Mouse (Mus musculus) megakaryocyte progenitor cell, adult 5-6 weeks (primary cell): ENCODE results near the gene 1700030K09Rik. TPM values are rescaled to one million over a fixed set of nuclear protein-coding genes. Genes with fewer than 3 reads are reported as not detected.

ENCODE experiments used
- ATAC-seq: replicated peaks from 2 replicates; pipeline ENCODE4 v1.8.0; 2016; ENCODE audit warnings: mild to moderate bottlenecking, moderate TSS enrichment, inconsistent platforms; ENCODE audit not compliant: poor library complexity
- total RNA-seq, 2 experiments: library from RNA; stranded (forward) in 1 of 2; stranded (reverse) in 1 of 2; fragments of 157-497, 149-512 nt in 1 of 2; fragments of 200-1000 nt in 1 of 2; gene quantifications; 2 replicates each; pipeline versions ENCODE4 v1.2.3 to v1.2.4; 2015 to 2017

The 1700030K09Rik gene
- total RNA-seq, 2 experiments from 2014 or later, result 3.3 to 6.5 TPM

- no peak for ATAC-seq
Measured at GRCm38 (mm10) chr8:72458457-72458856, 14.8 kb downstream of the 1700030K09Rik start.

GRCm38 (mm10) chr8:72459881-72460533, 16.3 kb downstream of the 1700030K09Rik start:
- ATAC-seq, result no peak

- no peak for ATAC-seq
Measured at GRCm38 (mm10) chr8:72464211-72464610, 20.5 kb downstream of the 1700030K09Rik start.

- ATAC-seq, result no peak
Measured at GRCm38 (mm10) chr8:72469243-72469642, 25.6 kb downstream of the 1700030K09Rik start.

- no peak for ATAC-seq
Measured at GRCm38 (mm10) chr8:72469984-72470383, 26.3 kb downstream of the 1700030K09Rik start.

- ATAC-seq, result no peak
Measured at GRCm38 (mm10) chr8:72470684-72471083, 27.0 kb downstream of the 1700030K09Rik start.

GRCm38 (mm10) chr8:72474826-72475546, 31.3 kb downstream of the 1700030K09Rik start, which contains the start of gene Cherp:
Gene Cherp, minus strand, starts transcription at chr8:72475226.
- ATAC-seq, result peak; percentile 92

- ATAC-seq, result peak; percentile 84
Measured at GRCm38 (mm10) chr8:72485456-72486199, 41.9 kb downstream of the 1700030K09Rik start.

GRCm38 (mm10) chr8:72487014-72487413, 43.3 kb downstream of the 1700030K09Rik start:
- peak; percentile 47 for ATAC-seq

GRCm38 (mm10) chr8:72491017-72491416, 47.3 kb downstream of the 1700030K09Rik start:
- no peak for ATAC-seq

GRCm38 (mm10) chr8:72491680-72492621, 48.3 kb downstream of the 1700030K09Rik start, which contains the start of gene Slc35e1:
Gene Slc35e1, minus strand, starts transcription at chr8:72492614.
- peak; percentile 26 for ATAC-seq

GRCm38 (mm10) chr8:72492622-72493081, 49.0 kb downstream of the 1700030K09Rik start:
- ATAC-seq, result peak; percentile 88

- no peak for ATAC-seq
Measured at GRCm38 (mm10) chr8:72493381-72493780, 49.7 kb downstream of the 1700030K09Rik start.

GRCm38 (mm10) chr8:72495411-72496111, 51.9 kb downstream of the 1700030K09Rik start:
- ATAC-seq, result no peak

GRCm38 (mm10) chr8:72496217-72496616, 52.5 kb downstream of the 1700030K09Rik start:
- no peak for ATAC-seq

GRCm38 (mm10) chr8:72497911-72498310, 54.2 kb downstream of the 1700030K09Rik start:
- ATAC-seq, result no peak

GRCm38 (mm10) chr8:72498527-72498926, 54.8 kb downstream of the 1700030K09Rik start:
- peak; percentile 62 for ATAC-seq

GRCm38 (mm10) chr8:72499521-72500284, 56.0 kb downstream of the 1700030K09Rik start:
- ATAC-seq, result no peak

- ATAC-seq, result no peak
Measured at GRCm38 (mm10) chr8:72500521-72500931, 56.8 kb downstream of the 1700030K09Rik start.
